Mouse (Mus musculus): ENCODE data around the gene Mapk8.

GRCm38 (mm10) chr14:33487805-33488550 lies 41.0 kb upstream of the Mapk8 start:
- TF ChIP-seq CTCF (IDR thresholded peaks at IDR 0.05; ENCODE audit: low read depth, low read length) (no peak), POLR2A (IDR thresholded peaks at IDR 0.05; ENCODE audit: extremely low read depth, insufficient read depth, low read length) (no peak)
